12 mouse cellular contexts compared by ENCODE assay signal in the genomic region with DNA sequence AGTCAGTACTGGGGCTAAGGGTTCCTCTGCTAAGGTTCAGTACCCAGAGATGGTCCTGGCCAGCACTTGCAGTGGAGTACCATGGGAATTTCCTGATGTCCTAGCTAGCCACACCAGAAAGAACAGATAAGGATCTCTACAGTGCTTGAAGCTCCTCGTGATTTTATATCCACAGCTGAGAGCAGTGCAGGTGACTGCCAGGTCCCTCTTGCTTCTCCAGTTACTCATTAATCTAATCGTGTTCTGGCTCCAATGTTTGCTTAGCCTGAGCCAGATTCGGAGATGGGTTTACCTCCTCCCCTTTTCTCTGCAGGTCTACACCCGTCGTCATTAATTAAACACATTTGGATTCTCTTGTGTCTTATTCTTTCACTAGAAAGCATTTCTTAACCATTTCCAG.
DNase-seq lines count a peak whose midpoint lies in the region; ATAC-seq lines count a peak whose summit lies in the region.
"Had no signal": no experiment of that assay in that cellular context is flagged by ENCODE, and none has a peak within 500 bp of the region (broad histone marks: within the 10 kb centered on the region; RNA-seq: fewer than 3 reads in every experiment).

No protein-coding gene starts in this region.

- no peak overlapping the region for H3K27ac ChIP-seq in intestine, embryonic 15.5 days
- no peak overlapping the region for H3K27ac ChIP-seq in kidney, embryonic 16.5 days (ENCODE audit: low read length)

- H3K36me3 ChIP-seq in intestine, embryonic 15.5 days: no peaks in the 10 kb centered on the region
- H3K36me3 ChIP-seq in kidney, embryonic 16.5 days (ENCODE audit: insufficient read depth, low read length): no peaks in the 10 kb centered on the region

- H3K27me3 ChIP-seq in intestine, embryonic 15.5 days (replicated peaks): no peaks in the 10 kb centered on the region
- no peaks in the 10 kb centered on the region for H3K27me3 ChIP-seq in kidney, embryonic 16.5 days (ENCODE audit: insufficient read depth, low read length)

- no peaks in the 10 kb centered on the region for H3K9me3 ChIP-seq in intestine, embryonic 15.5 days
- no peaks in the 10 kb centered on the region for H3K9me3 ChIP-seq in kidney, embryonic 16.5 days (ENCODE audit: low read length)

- H3K4me1 ChIP-seq in intestine, embryonic 15.5 days (replicated peaks): no peaks in the 10 kb centered on the region
- 0 out of 2 replicates have a peak, but pooled peaks cover 3% of the 10 kb centered on the region for H3K4me1 ChIP-seq in kidney, embryonic 16.5 days (ENCODE audit: insufficient read depth, low read length)

- WGBS in intestine, embryonic 15.5 days: 27% methylated on average over 5 of the region's 5 CpGs
- 13% methylated on average over 5 of the region's 5 CpGs for WGBS in kidney, embryonic 16.5 days

- no peak overlapping the region for H3K9ac ChIP-seq in intestine, embryonic 15.5 days
- H3K9ac ChIP-seq in kidney, embryonic 16.5 days (replicated peaks; ENCODE audit: low read length): no peak overlapping the region

- ATAC-seq in intestine, embryonic 15.5 days: peak; percentile 93
- ATAC-seq in kidney, embryonic 16.5 days (ENCODE audit: low FRiP score, low TSS enrichment): peak; percentile 87

- no peak overlapping the region for H3K4me2 ChIP-seq in intestine, embryonic 15.5 days (replicated peaks)
- no peak overlapping the region for H3K4me2 ChIP-seq in kidney, embryonic 16.5 days (replicated peaks; ENCODE audit: low read depth, low read length)

- no peak overlapping the region for H3K4me3 ChIP-seq in intestine, embryonic 15.5 days (replicated peaks)
- no peak overlapping the region for H3K4me3 ChIP-seq in kidney, embryonic 16.5 days (ENCODE audit: low read length)

- peak; percentile 11 for DNase-seq in kidney, adult 18-20 months
- no peak for DNase-seq in kidney, postnatal 10 days
- peak; percentile 24 for DNase-seq in lung, postnatal 36 days
- DNase-seq in left cerebral cortex, adult 9 months (ENCODE audit: low spot score in 2 of 2): no peak
- no peak for DNase-seq in adrenal gland, postnatal 25 days
- DNase-seq: cerebellum, adult 9-11 months; heart, adult 11 months; heart, postnatal 4 days; retina, postnatal 1 day; thymus, adult 2 months had no signal

Comparison
In these comparisons a context has a peak if more than half of its experiments do, and no peak if none do; other contexts are left out.
1. DNase-seq: peak in kidney, adult 18-20 months (single experiment) and lung, postnatal 36 days (single experiment); none in kidney, postnatal 10 days (single experiment), left cerebral cortex, adult 9 months (0 of 2) and adrenal gland, postnatal 25 days (single experiment).